Mouse (Mus musculus): Measurements from ENCODE around the gene Kcna3. TPM values are rescaled to one million over a fixed set of nuclear protein-coding genes. Genes with fewer than 3 reads are reported as not detected.

The Kcna3 gene
- total RNA-seq (2021) = under 1 TPM; 0.56 to 0.72 TPM
- long read RNA-seq, experiment 1 = 0 reads
- long read RNA-seq, experiment 2 = 0 reads

DNA sequence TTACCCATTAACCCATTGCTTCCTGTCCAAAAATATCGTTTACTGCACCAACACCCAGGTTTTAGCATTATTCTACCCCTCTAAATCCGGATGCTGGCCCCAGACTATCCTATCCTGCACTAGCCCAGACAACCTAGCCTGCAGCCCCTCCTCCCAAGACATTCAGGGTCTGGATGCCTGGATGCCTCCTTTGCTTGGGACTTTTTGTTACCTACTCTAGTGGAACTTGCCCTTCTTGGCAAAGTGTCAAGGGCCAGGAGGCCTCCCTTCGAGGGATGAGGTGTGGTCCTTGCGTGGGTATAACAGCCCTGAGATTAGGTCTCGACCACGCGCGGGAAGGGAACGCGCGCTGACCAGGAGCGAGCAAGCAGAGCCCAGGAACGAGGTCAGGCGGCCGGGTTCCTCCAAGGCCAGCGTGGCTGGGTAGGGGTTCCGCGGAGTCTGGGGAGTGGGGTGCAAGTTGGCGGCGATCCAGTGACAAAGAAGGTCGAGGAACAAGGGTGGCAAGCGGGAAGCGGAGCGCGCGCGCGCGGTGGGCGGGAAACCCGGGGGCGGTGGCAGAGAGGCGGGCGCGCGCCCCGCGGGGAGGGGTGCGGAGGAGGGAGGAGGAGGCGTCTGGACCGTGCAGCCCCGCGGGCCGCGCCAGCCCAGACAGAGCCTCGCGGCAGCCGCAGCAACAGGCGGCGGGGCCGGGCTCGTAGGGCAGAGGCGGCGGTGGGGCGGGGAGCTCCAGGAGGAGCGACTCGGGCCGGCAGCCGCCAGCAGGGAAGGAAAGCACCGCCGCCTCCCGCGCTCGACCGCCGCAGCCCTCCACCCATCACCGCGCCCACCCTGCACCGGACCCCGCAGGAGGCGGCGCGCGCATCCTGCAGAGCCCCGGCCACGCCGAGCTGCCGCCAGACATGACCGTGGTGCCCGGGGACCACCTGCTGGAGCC lies at the start of gene Kcna3:
TSS of gene Kcna3 (plus strand) at position 649 of the 937 bp plus-strand sequence.
- peak; percentile 68 to 78 for DNase-seq

DNA sequence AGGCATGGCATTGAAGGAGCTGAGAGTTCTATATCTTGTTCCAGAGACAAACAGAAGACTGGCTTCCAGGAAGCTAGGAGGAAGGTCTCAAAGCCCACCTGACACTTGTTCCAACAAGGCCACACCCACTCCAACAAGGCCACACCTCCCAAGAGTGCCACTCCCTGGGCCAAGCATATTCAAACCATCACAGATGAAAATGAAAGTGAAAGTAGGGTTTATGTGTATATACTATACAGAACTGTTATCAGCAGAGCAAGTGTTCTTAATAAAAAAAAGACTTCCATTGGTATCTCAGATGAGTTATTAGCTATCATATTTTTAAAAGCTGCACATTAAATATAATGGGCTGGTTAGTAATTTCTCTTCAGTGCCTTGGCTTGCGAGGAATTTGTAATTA lies 44.6 kb upstream of the Kcna3 start:
- no peak for DNase-seq

DNA sequence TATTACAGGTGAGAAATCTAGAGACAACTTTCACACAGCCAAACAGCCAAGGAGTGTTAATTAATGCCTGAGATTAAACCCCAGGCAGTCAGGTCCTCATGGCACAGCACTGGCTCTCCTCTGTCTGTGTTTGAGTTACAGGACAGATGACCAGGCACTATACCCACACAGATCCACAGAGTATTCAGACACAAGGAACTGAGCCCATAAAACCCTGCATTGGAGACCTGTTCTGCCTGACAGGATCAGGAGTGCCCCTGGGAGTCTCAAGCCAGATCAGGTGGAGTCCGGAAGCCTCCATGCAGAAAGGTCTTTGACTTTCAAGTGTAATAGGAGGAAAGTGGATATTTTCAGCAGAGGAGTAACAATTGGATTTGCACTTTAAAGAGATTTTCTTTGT lies 40.6 kb upstream of the Kcna3 start:
- DNase-seq = no peak

DNA sequence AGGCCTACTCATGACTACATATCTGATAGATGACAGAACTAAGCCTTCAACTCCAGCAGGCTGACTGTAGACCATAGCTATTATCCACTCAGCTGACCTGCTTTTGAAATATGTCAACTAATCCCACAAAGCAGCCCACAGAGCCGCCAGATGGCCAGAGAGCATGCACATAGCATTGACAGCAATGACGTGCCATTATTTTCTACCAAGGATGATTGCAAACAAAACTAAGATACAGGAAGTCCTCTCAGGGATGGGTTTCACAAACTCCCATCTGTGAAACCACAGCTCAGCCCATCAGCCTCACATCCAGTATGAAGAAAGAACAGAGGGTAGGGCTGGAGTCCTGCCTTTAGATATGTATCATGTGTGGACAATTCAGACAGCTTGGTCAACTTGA lies 39.8 kb upstream of the Kcna3 start:
- DNase-seq = no peak

DNA sequence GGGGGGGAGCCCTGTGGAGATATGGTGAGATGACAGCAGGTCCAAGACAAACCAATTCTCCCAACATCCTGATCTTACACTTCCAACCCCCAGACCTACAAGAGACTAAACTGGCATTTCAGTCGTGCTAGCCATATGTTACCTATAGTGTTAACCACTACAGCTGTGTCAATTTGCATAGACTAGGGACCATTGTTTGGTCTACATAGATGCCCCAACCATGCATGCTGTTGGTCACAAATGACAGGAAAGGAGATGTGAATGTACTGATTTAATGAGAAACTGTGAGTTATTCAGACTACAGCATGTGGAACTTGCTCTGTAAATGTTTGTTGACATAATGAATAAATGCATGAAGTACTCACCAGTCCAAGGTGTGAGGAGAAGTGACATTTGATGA lies 37.6 kb upstream of the Kcna3 start:
- DNase-seq = no peak

DNA sequence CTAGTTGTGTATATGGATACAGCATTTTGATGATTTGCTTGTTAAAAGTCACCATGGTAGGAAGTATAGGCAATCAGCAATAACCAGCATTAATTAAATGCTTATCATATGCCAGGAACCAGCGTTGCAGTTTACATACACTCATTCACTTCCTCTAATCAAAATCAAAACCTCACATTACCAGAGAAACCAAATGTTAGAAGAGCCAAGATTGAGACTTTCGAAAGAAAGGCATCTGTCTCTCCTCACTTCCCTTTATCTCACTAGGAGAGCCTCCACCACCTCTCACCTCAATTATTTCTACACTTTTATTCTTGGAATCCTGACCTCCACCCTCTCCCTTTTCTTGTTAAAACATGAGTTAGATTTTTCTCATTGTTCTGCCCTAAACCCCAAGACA lies 35.8 kb upstream of the Kcna3 start:
- no peak for DNase-seq

DNA sequence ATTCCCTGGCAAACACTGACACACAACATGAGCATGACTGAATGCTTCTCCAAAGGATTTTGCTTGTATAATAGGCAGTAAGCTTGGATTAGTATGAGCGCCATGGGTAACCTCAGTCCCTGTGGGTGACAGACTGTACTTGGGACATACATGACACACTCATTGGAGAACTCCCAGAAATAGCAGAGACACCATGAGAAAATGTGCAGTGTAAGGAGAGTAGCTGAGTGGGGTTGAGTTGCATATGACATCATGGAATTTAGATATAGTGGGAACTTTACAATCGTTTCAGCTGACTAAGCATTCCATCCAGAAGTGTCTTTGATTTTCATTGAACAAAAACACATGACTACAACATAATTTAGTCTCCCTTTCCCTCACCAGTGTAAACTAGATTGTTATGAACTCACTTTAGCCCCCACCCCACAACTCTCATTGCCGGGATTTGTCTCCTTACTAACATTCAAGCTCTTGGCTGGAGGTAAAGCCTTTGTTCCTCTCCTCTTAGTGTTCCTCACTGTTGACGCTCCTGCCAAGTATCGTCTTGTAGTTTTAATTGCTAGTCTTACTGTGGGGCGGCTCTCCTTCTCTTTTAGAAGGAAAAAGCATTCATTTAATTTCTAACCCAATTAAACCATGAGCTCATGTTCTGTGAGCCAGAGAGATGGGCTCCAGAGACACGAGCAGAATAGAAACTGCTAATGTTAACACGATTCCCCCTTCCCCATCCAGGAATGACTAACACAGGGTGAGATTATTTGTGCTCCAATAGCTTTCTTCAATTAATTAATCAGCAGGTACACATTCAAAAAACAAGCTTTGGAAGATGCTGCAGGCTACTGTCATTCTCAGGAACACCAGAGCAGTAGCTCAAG lies 33.5 kb upstream of the Kcna3 start:
- no peak for DNase-seq

DNA sequence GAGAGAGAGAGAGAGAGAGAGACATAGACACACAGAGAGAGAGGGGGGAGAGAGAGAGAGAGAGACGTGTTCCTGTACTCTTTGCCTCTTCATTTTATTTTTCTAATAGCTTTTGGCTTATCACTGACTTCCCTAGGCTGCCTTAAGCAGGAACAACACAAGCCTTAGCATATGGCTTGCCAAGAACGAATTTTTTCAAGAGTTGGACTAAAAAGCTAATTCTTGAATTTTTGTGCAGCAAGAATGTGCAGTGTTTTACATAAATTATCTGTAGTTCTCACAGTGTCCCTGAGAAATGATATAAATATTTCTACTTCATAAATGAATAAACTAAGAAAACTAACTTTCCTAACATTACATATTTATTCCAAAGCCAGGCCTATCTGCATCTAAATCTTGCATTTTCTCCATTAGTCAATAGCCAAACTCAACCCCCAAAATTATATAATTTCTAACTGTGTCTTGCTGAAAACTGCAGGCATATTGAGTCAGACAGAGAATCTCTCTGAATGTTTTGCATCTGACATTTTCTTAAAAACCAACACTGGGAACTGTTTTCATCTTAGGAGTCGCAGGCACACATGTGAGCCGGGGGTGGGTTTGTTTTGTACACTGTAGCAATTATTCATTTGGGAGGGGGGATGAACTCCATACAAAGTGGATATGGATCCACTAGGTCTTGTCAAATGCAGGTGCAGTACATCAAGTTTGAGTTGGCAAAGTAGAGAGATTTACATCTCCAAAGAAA lies 26.5 kb upstream of the Kcna3 start:
- no peak for DNase-seq

DNA sequence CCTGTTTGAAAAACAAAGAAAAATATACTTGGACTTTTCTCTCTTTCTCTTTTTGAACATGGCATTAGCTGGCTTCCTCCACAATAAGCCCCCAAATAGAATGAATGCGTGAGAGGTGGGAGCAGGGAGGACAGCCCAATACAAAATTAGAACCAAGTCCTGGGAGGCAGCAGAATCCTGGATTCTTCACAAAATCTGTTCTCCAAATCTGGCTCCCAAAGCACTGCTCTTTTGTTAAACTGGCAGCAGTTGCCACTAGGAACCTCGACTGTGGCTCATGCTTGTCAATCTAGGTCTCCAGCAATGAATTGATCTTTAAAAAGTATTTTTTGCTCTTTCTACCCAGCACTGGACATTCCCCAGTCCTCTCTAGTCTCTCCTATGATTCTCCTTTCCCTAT lies 17.7 kb upstream of the Kcna3 start:
- no peak for DNase-seq

DNA sequence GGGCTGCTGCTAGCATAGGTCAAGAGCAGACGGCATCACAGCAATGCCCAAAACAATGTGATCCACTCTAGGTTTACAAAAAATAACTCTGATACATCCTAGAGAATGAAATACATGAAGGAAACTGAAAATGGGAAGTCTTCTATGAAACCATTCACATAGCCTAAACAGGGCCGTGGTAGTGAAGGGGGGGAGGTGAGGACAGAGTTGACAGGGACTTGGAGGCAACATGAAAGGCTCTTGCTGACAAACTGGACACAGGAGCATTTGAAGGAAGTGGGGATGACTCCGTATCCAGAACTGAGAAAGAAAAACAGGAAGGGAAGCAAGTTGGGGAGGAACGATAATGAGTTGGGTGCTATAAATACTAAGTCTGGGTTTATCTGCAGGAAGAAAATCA lies 4.4 kb upstream of the Kcna3 start:
- DNase-seq = no peak

DNA sequence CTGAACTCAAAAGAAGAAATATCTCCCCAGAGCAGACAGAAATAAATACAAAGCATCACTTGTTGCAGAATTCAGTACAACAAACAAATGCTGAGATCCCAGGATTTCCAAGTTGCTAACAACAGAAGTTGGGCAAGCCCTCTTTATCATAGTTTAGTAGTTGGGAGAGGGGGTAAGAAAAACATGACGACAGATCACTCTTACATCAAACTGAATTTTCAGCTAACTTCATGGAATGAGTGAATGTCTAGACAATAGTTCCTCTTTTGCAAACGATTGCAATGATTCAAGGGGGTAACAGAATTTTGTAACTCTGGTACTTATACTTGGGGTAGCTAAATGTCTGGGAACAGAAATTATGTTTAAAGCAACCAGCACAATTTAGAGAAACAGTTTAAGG lies 1.2 kb upstream of the Kcna3 start:
- DNase-seq = no peak

DNA sequence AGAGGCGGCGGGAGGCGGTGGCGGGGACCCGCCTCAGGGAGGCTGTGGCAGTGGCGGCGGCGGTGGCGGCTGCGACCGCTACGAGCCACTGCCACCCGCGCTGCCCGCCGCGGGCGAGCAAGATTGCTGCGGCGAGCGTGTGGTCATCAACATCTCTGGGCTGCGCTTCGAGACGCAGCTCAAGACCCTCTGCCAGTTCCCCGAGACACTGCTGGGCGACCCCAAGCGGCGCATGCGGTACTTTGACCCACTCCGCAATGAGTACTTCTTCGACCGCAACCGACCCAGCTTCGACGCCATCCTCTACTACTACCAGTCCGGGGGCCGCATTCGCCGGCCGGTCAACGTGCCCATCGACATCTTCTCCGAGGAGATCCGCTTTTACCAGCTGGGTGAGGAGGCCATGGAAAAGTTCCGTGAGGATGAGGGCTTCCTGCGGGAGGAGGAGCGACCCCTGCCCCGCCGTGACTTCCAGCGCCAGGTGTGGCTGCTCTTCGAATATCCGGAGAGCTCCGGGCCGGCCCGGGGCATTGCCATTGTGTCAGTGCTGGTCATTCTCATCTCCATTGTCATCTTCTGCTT lies 580 bp downstream of the Kcna3 start:
- DNase-seq = no peak

DNA sequence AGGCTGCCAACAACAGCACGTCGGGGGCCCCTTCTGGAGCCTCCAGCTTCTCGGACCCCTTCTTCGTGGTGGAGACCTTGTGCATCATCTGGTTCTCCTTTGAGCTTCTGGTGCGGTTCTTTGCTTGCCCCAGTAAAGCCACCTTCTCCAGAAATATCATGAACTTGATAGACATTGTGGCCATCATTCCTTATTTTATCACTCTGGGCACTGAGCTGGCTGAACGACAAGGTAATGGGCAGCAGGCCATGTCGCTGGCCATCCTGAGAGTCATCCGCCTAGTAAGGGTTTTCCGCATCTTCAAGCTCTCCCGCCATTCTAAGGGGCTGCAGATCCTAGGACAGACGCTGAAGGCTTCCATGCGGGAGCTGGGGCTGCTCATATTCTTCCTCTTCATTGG lies 1.1 kb downstream of the Kcna3 start:
- DNase-seq = no peak

DNA sequence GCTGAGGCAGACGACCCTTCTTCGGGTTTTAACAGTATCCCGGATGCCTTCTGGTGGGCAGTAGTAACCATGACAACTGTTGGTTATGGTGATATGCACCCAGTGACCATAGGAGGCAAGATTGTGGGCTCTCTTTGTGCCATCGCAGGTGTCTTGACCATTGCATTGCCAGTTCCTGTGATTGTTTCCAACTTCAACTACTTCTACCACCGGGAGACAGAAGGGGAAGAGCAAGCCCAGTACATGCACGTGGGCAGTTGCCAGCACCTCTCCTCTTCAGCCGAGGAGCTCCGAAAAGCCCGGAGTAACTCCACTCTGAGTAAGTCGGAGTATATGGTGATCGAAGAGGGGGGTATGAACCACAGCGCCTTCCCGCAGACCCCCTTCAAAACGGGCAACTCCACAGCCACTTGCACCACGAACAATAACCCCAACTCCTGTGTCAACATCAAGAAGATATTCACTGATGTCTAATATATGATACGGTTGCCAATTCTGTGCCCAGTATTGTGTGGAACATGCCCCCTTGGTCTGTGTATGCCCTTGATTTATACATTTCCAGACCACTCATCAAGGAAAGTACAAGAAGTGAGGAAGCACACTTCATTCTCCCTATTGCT lies 1.7 kb downstream of the Kcna3 start:
- no peak for DNase-seq

DNA sequence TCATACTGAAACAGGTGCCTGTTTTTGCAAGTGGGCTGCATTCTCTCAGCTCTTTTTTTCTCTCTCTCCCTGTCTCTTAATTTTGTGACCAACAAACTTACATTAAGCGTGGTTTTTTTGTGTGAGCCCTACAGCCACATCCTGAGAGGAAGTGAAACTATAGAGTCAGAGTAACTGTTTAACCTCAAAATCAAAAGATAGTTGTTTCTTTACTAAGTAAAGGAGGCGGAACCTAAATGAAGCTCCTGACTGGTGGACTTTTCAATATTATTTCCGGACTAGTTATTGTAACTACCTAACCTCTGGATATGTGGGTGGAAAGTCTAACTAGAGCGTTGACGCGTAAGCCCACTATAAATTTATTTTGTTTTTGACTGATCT lies 2.2 kb downstream of the Kcna3 start:
- DNase-seq = no peak

DNA sequence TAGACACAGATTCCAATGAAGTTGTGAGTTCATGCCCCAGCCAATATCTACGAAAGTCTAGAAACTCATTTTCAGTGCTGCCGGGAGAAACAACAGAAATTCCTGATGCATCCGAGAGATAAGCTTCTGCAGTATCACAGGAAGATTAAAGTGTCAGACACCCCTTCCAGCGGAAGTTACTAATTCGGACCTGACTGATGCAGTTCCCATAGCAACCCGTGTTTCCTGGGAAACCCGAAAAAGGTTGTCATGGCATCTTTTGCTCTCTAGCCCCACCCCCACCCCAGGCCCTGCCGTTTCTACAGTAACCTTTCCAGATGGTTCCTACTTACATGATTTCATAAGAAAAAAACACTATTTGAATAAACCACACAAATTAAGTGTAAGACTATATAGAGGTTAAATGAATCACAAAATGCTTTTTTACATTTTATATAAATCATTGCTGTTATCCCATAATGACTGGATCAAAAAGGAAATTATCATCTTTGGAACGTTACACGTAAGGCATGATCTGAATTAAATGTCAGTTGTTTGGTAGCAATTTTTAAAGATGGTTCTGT lies 2.8 kb downstream of the Kcna3 start:
- DNase-seq = no peak

DNA sequence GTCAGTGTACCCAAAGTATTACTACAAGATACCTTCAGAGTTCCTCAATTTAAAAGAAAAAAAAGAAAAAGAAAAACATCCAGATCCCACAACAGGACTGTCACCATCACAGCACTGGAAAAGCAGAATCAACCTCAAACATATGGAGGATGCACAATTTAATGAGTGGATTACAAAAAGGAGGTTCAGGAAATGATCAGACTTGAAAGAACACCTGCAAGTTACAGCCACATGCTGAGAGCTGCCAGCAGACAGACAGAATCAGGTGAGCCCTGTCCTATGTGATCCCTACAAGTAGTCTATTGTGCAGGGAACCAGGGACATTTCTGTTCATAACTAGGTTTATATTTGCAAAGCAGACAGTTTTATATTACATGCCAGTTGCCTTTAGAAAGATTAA lies 3.3 kb downstream of the Kcna3 start:
- DNase-seq = no peak

DNA sequence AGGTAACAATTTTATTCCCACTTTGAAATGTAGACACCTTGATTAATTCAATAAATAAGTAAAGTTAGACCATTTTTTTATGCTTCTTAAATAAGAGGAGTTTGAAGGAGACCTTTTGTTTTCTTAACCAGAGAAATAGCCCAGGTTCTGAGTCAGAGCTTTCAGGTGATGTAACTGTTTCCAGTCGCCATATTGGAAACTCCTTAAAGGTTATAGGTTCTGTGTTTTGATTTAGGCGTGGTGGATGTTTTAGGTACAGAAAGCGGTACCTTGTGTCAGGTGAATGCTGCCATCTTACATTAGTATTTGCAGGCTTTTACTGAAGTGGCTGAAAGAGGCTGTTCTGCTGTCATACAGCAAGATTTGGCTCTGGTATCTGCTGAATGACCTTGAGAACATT lies 4.4 kb downstream of the Kcna3 start:
- no peak for DNase-seq

DNA sequence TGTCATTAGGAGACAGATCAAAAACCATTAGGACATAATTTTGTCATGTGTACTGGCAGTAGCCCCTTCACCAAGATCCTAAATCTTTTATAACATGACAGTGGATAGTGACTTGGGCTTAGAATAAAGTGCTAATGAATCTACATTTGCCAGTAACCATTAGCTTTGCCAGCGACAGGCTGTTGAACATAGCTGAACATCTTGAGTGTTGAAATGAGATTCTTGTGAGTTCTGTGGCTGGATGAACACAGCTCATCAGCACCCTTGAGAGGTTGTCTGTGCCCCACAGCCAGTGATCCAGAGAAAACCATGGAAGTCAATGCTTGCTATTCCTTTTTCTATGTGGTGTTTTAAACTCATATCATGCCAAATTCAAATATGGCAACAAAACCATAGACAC lies 5.7 kb downstream of the Kcna3 start:
- no peak for DNase-seq

DNA sequence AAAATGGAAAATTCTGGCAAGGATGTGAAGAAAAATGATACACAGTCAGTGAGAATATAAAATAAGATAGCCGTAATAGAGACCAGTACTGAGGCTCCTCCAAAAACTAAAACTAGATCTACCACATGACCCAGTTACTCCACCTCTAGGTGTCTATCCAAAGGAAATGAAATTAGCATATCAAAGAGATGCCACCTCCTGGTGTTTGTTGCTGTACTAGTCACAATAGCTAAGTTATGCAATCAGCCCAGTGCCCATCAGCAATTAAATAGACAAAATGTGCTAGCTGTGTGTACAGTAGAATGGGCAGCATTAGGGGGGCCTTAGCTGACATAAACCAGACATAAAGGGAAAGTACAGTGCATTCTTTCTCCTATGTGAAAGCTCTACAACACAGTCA lies 25.5 kb downstream of the Kcna3 start:
- DNase-seq = no peak

DNA sequence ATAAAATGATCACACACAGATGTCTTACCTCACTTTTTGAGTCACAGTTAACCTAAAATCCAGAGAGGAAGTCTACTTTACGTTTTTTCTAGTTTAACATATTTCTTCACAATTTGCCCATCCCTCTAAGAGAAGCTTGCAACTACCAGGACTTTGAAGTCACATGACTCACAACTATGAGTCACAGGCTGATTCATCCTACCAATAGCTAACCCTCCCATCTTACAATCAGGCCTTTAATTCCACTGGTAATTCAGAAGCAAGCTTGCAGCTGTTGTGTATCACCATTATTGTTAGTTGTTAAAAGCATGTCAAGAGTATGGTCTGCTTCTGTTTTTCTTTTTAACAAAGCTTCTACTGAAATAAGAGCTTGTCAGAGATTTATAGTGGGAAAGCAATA lies 26.8 kb downstream of the Kcna3 start:
- peak in 1 of 2 experiments; percentile 4 for DNase-seq

All from adrenal gland, postnatal 36 days (tissue).